Mouse (Mus musculus): ENCODE measurements around the gene Capn12. TPM values are rescaled to one million over a fixed set of nuclear protein-coding genes. Genes with fewer than 3 reads are reported as not detected.
A peak's percentile ranks its signal among the peaks of the same experiment; 100 is the strongest.

Gene Capn12
- polyA plus RNA-seq (2012; rRNA removed) = 0.11 and 0.24 TPM in 2 replicates

DNA sequence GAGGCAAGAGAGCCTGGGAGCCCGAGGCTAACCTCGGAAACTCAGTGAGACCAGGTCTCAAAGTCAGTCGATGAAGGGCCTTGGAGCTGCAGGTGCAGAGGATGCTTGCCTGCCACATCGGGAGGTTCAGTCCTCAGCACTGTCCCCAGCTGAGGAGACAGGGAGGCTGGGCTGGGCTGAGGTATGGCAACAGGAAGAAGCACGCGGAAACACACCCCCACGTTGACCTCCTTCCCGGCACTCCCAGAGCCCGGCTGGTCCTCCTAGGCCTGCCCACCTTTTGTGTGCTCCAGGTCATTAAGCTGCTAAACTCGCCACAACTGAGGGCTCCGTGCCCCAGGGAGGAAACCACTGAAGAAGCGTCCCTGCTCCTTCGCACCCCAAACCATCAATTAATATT is at the start of gene Capn12:
Gene Capn12, plus strand, starts transcription at position 224 of the 400 bp plus-strand sequence.
- Histone ChIP-seq H3K36me3 (ENCODE audit: control insufficient read depth, insufficient read depth, low read length) (no peaks in the 10 kb centered on the region), H3K4me1 (ENCODE audit: control insufficient read depth, insufficient read depth, low read length) (no peaks in the 10 kb centered on the region), H3K27me3 (replicated peaks; ENCODE audit: control insufficient read depth, insufficient read depth, low read length) (no peaks in the 10 kb centered on the region), H3K27ac (ENCODE audit: insufficient read depth, low read depth, low read length) (no peak within 1 kb of the TSS), H3K4me3 (ENCODE audit: insufficient read depth, low read depth, low read length) (no peak within 1 kb of the TSS)
- no peak for DNase-seq
- TF ChIP-seq POLR2A (IDR thresholded peaks at IDR 0.05; ENCODE audit: low read depth, low read length) (no peak), CTCF (conservative IDR thresholded peaks at IDR 0.05; ENCODE audit: insufficient read depth, insufficient read length, low read depth, low read length) (no peak)
- 37% methylated on average over 13 of the region's 13 CpGs for WGBS

DNA sequence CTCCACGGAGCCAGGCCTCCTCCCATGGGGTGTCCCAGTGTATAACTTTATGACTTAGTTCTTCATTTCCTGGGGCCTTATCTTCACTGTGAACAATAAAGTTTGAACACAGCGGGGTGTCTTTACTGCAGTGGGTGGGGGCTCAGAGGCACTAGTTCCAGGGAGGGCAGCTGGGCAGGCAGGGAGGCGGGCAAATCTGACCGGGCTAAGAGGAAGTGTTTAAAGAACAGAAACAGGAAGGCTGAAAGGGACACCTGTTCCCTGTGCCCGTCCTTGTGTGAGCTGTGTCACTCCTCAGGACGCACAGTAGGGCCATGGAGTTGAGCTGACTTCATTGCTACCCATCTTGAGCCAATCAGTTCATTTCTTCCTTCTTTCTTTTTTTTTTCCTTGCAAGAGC is 49.1 kb upstream of the Capn12 start:
- 50% methylated on average over 6 of the region's 6 CpGs for WGBS
- H3K4me1 ChIP-seq (ENCODE audit: control insufficient read depth, insufficient read depth, low read length) = peaks cover 11% of the 10 kb centered on the region
- TF ChIP-seq POLR2A (IDR thresholded peaks at IDR 0.05; ENCODE audit: low read depth, low read length) (no peak), CTCF (conservative IDR thresholded peaks at IDR 0.05; ENCODE audit: insufficient read depth, insufficient read length, low read depth, low read length) (no peak)
- H3K27me3 ChIP-seq (replicated peaks; ENCODE audit: control insufficient read depth, insufficient read depth, low read length) = no peaks in the 10 kb centered on the region
- DNase-seq = no peak
- H3K36me3 ChIP-seq (ENCODE audit: control insufficient read depth, insufficient read depth, low read length) = peaks cover 8% of the 10 kb centered on the region
- no peak overlapping the region for H3K4me3 ChIP-seq (ENCODE audit: insufficient read depth, low read depth, low read length)
- no peak overlapping the region; the same call in 1 of the 2 replicates for H3K27ac ChIP-seq (ENCODE audit: insufficient read depth, low read depth, low read length)

DNA sequence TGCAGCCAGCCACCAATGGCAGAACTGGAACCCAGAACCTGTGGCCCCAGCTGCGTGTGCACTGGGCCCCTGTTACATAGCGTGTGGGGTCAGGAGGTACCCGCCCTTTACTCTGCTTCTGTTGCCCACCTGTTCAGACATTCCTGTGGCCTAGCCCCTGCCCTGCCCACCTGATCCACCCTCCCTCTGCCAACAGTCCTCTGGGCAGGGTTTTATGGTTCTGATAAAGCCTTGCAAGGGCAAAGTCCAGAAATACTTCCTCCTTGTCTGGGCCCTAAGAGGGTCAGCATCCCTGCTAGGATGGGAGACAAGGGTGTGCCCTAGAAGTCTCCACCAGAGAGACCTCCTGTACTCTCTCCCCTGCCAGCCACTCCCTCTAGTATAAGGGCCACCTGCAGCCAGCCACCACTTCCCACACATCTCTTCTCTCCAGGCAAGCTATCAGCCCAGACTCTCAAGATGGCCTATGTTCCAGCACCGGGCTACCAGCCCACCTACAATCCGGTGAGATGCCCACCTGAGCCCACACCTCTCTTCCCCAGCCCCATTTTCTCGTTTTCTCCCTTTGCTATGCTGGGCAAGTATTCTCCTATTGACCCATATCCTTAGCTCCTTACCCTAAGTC is 47.4 kb upstream of the Capn12 start, which contains the start of gene Lgals4:
Gene Lgals4, plus strand, starts transcription at position 132 of the 625 bp plus-strand sequence.
- no peak for TF ChIP-seq POLR2A (IDR thresholded peaks at IDR 0.05; ENCODE audit: low read depth, low read length)
- 87% methylated on average over 6 of the region's 6 CpGs for WGBS
- H3K27ac ChIP-seq (ENCODE audit: insufficient read depth, low read depth, low read length) = no peak within 1 kb of the TSS

DNA sequence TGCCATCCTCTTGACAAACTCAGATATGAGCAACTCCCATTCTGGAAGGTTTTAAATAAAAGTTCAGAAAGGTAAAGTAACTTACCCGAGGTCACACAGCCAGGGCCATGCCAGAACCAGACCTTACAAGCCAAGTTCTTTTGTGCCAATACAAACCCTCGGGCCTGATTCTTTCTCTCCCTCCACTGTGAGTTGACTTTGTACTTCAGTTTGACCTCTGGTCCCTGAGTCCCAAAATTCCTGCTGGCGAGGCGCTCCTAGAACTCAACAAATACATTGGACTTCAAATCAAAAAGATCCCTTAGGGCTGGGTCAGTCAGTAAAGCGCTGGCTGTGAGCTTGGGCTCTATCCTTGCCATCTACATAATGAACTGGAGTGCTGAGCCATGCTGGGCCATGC is 44.3 kb upstream of the Capn12 start:
- Histone ChIP-seq H3K4me1 (ENCODE audit: control insufficient read depth, insufficient read depth, low read length) (peaks cover 9% of the 10 kb centered on the region), H3K27me3 (replicated peaks; ENCODE audit: control insufficient read depth, insufficient read depth, low read length) (no peaks in the 10 kb centered on the region), H3K27ac (ENCODE audit: insufficient read depth, low read depth, low read length) (no peak overlapping the region), H3K36me3 (ENCODE audit: control insufficient read depth, insufficient read depth, low read length) (peaks cover 1% of the 10 kb centered on the region; the same call in 1 of the 2 replicates), H3K4me3 (ENCODE audit: insufficient read depth, low read depth, low read length) (no peak overlapping the region)
- WGBS = 62% methylated on average over 5 of the region's 5 CpGs
- TF ChIP-seq POLR2A (IDR thresholded peaks at IDR 0.05; ENCODE audit: low read depth, low read length) = no peak
- TF ChIP-seq CTCF (conservative IDR thresholded peaks at IDR 0.05; ENCODE audit: insufficient read depth, insufficient read length, low read depth, low read length) = no peak
- DNase-seq = peak; percentile 78

More for the DNA sequence above, 47.4 kb upstream of the Capn12 start, which contains the start of gene Lgals4:
- Histone ChIP-seq H3K4me1 (ENCODE audit: control insufficient read depth, insufficient read depth, low read length) (peaks cover 9% of the 10 kb centered on the region), H3K36me3 (ENCODE audit: control insufficient read depth, insufficient read depth, low read length) (peaks cover 6% of the 10 kb centered on the region), H3K4me3 (ENCODE audit: insufficient read depth, low read depth, low read length) (no peak within 1 kb of the TSS), H3K27me3 (replicated peaks; ENCODE audit: control insufficient read depth, insufficient read depth, low read length) (no peaks in the 10 kb centered on the region)
- DNase-seq = no peak

GRCm38 (mm10) chr7:28838331-28838730 is 42.9 kb upstream of the Capn12 start:
- Histone ChIP-seq H3K27me3 (replicated peaks; ENCODE audit: control insufficient read depth, insufficient read depth, low read length) (no peaks in the 10 kb centered on the region), H3K27ac (ENCODE audit: insufficient read depth, low read depth, low read length) (no peak overlapping the region), H3K4me3 (ENCODE audit: insufficient read depth, low read depth, low read length) (no peak overlapping the region), H3K4me1 (ENCODE audit: control insufficient read depth, insufficient read depth, low read length) (peaks cover 5% of the 10 kb centered on the region; the same call in 1 of the 2 replicates), H3K36me3 (ENCODE audit: control insufficient read depth, insufficient read depth, low read length) (no peaks in the 10 kb centered on the region)
- no peak for DNase-seq
- 78% methylated on average over 9 of the region's 9 CpGs for WGBS
- TF ChIP-seq CTCF (conservative IDR thresholded peaks at IDR 0.05; ENCODE audit: insufficient read depth, insufficient read length, low read depth, low read length) = no peak

GRCm38 (mm10) chr7:28847273-28847672 is 33.9 kb upstream of the Capn12 start:
- TF ChIP-seq CTCF (conservative IDR thresholded peaks at IDR 0.05; ENCODE audit: insufficient read depth, insufficient read length, low read depth, low read length) = no peak
- TF ChIP-seq POLR2A (IDR thresholded peaks at IDR 0.05; ENCODE audit: low read depth, low read length) = no peak

DNA sequence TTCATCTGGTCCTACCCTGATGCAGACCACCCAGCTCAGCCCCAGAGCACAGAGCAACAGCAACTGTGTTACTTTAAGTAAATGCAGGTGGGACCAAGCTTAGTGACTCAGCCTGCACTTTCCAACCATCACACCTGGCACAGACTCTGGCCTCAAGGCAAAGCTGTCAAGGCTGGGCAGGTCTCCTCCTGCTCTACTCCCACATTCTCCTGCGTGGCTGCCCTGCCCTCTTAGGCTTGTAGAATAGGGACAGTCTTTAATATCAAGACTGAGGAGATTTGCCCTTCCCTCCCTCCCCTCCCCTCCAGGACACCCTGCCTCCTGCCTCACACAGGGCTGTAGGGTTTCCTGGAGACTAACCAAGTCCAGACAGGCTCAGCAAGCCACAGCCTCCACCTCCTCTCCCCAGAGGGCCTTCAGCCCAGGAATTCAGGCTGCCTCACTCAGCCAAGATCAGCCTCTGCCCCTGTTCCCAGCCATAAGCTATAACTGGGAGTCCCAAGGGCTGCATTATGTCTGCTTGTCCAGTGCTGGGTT is 31.5 kb upstream of the Capn12 start:
- Histone ChIP-seq H3K27ac (ENCODE audit: insufficient read depth, low read depth, low read length) (no peak overlapping the region), H3K4me1 (ENCODE audit: control insufficient read depth, insufficient read depth, low read length) (no peaks in the 10 kb centered on the region), H3K4me3 (ENCODE audit: insufficient read depth, low read depth, low read length) (no peak overlapping the region), H3K27me3 (replicated peaks; ENCODE audit: control insufficient read depth, insufficient read depth, low read length) (no peaks in the 10 kb centered on the region), H3K36me3 (ENCODE audit: control insufficient read depth, insufficient read depth, low read length) (no peaks in the 10 kb centered on the region)
- 24% methylated on average over 1 of the region's 1 CpGs for WGBS
- no peak for DNase-seq
- TF ChIP-seq POLR2A (IDR thresholded peaks at IDR 0.05; ENCODE audit: low read depth, low read length) = no peak
- no peak for TF ChIP-seq CTCF (conservative IDR thresholded peaks at IDR 0.05; ENCODE audit: insufficient read depth, insufficient read length, low read depth, low read length)

More at GRCm38 (mm10) chr7:28847273-28847672, 33.9 kb upstream of the Capn12 start:
- no peak overlapping the region for H3K27ac ChIP-seq (ENCODE audit: insufficient read depth, low read depth, low read length)
- H3K4me3 ChIP-seq (ENCODE audit: insufficient read depth, low read depth, low read length) = no peak overlapping the region
- DNase-seq = no peak
- 25% methylated on average over 1 of the region's 1 CpGs for WGBS
- no peaks in the 10 kb centered on the region for H3K36me3 ChIP-seq (ENCODE audit: control insufficient read depth, insufficient read depth, low read length)
- H3K4me1 ChIP-seq (ENCODE audit: control insufficient read depth, insufficient read depth, low read length) = no peaks in the 10 kb centered on the region
- H3K27me3 ChIP-seq (replicated peaks; ENCODE audit: control insufficient read depth, insufficient read depth, low read length) = no peaks in the 10 kb centered on the region
